Comparison of ENCODE assay signal across 14 mouse cellular contexts in genomic region chr7:142553417-142554335, GRCm38 (mm10). TPM values are rescaled to one million over a fixed set of nuclear protein-coding genes. Genes with fewer than 3 reads are reported as not detected.
DNase-seq lines count a peak whose midpoint lies in the region; ATAC-seq and TF ChIP-seq lines count a peak whose summit lies in the region.
"Had no signal": no experiment of that assay in that cellular context is flagged by ENCODE, and none has a peak within 500 bp of the region (broad histone marks: within the 10 kb centered on the region; RNA-seq: fewer than 3 reads in every experiment).

No protein-coding gene starts in this region.

- no peak overlapping the region for H3K4me2 ChIP-seq in heart, embryonic 11.5 days
- H3K4me2 ChIP-seq in lung, embryonic 14.5 days: 0 out of 2 replicates have a peak overlapping the region, but pooled peaks have one; percentile 26
- 0 out of 2 replicates have a peak overlapping the region, but pooled peaks have one; percentile 15 for H3K4me2 ChIP-seq in embryonic facial prominence, embryonic 14.5 days (ENCODE audit: low read depth, low read length)
- H3K4me2 ChIP-seq in liver, embryonic 16.5 days (ENCODE audit: low read depth, low read length): no peak overlapping the region

- peak overlapping the region; percentile 39; the same call in 1 of the 2 replicates for H3K9ac ChIP-seq in heart, embryonic 11.5 days (ENCODE audit: low read depth, low read length)
- H3K9ac ChIP-seq in lung, embryonic 14.5 days: peak overlapping the region; percentile 10; the same call in 1 of the 2 replicates
- H3K9ac ChIP-seq in embryonic facial prominence, embryonic 14.5 days (ENCODE audit: low read depth, low read length): peak overlapping the region; percentile 22; the same call in 1 of the 2 replicates
- no peak overlapping the region for H3K9ac ChIP-seq in liver, embryonic 16.5 days (ENCODE audit: low read depth, low read length)

- no peak for DNase-seq in heart, postnatal 25 days (ENCODE audit: low spot score)
- DNase-seq in lung, embryonic 14.5 days: peak; percentile 64
- DNase-seq in lung, postnatal 25 days (ENCODE audit: low spot score): no peak
- DNase-seq in embryonic facial prominence, embryonic 14.5 days (ENCODE audit: low spot score): peak; percentile 83
- no peak for DNase-seq in layer of hippocampus, postnatal 36 days
- DNase-seq in thymus, postnatal 0 days (ENCODE audit: low spot score): no peak
- DNase-seq: adrenal gland, postnatal 14 days; cerebellum, adult 9-11 months; kidney, adult 9 months had no signal

- H3K4me3 ChIP-seq in heart, embryonic 11.5 days (ENCODE audit: low read depth, low read length): no peak overlapping the region
- no peak overlapping the region for H3K4me3 ChIP-seq in lung, embryonic 14.5 days (ENCODE audit: low read depth, low read length)
- H3K4me3 ChIP-seq in embryonic facial prominence, embryonic 14.5 days (ENCODE audit: low read depth, low read length): no peak overlapping the region
- H3K4me3 ChIP-seq in liver, embryonic 16.5 days (ENCODE audit: low read depth, low read length): no peak overlapping the region

- no peaks in the 10 kb centered on the region for H3K36me3 ChIP-seq in heart, embryonic 11.5 days (ENCODE audit: control insufficient read depth, insufficient read depth, low read length)
- no peaks in the 10 kb centered on the region for H3K36me3 ChIP-seq in lung, embryonic 14.5 days (ENCODE audit: insufficient read depth)
- H3K36me3 ChIP-seq in embryonic facial prominence, embryonic 14.5 days (ENCODE audit: control insufficient read depth, insufficient read depth, low read length): no peaks in the 10 kb centered on the region
- no peaks in the 10 kb centered on the region for H3K36me3 ChIP-seq in liver, embryonic 16.5 days (ENCODE audit: control insufficient read depth, insufficient read depth)

- 0 out of 2 replicates have a peak, but pooled peaks have one; percentile 39 for ATAC-seq in heart, embryonic 11.5 days (replicated peaks; ENCODE audit: insufficient number of reproducible peaks, low FRiP score, low TSS enrichment)
- ATAC-seq in lung, embryonic 14.5 days (ENCODE audit: insufficient read depth): peak; percentile 33; the same call in 1 of the 2 replicates
- ATAC-seq in embryonic facial prominence, embryonic 14.5 days (ENCODE audit: low read depth): peak; percentile 60
- 0 out of 2 replicates have a peak, but pooled peaks have one; percentile 5 for ATAC-seq in liver, embryonic 16.5 days (ENCODE audit: low read depth)
- ATAC-seq: midbrain, embryonic 16.5 days; Patski had no signal

- H3K27ac ChIP-seq in heart, embryonic 11.5 days (ENCODE audit: low read depth, low read length): peak overlapping the region; percentile 93
- H3K27ac ChIP-seq in lung, embryonic 14.5 days (ENCODE audit: low read depth): peak overlapping the region; percentile 98
- H3K27ac ChIP-seq in embryonic facial prominence, embryonic 14.5 days (replicated peaks; ENCODE audit: low read depth, low read length): peak overlapping the region; percentile 92
- H3K27ac ChIP-seq in liver, embryonic 16.5 days (ENCODE audit: low read length): peak overlapping the region; percentile 51

- H3K9me3 ChIP-seq in heart, embryonic 11.5 days (replicated peaks; ENCODE audit: control insufficient read depth, low read length): no peaks in the 10 kb centered on the region
- H3K9me3 ChIP-seq in lung, embryonic 14.5 days (ENCODE audit: low read depth, low read length): no peaks in the 10 kb centered on the region
- H3K9me3 ChIP-seq in embryonic facial prominence, embryonic 14.5 days (ENCODE audit: control insufficient read depth, low read length): no peaks in the 10 kb centered on the region
- no peaks in the 10 kb centered on the region for H3K9me3 ChIP-seq in liver, embryonic 16.5 days (replicated peaks; ENCODE audit: control insufficient read depth, low read length)

- H3K27me3 ChIP-seq in heart, embryonic 11.5 days (ENCODE audit: control insufficient read depth, insufficient read depth, low read length): no peaks in the 10 kb centered on the region
- H3K27me3 ChIP-seq in lung, embryonic 14.5 days (ENCODE audit: insufficient read depth, low read length): no peaks in the 10 kb centered on the region
- no peaks in the 10 kb centered on the region for H3K27me3 ChIP-seq in embryonic facial prominence, embryonic 14.5 days (replicated peaks; ENCODE audit: control insufficient read depth, insufficient read depth, low read length)
- no peaks in the 10 kb centered on the region for H3K27me3 ChIP-seq in liver, embryonic 16.5 days (ENCODE audit: control insufficient read depth, insufficient read depth, low read depth, low read length)

- peaks cover 58% of the 10 kb centered on the region for H3K4me1 ChIP-seq in heart, embryonic 11.5 days (ENCODE audit: control insufficient read depth, insufficient read depth, low read length)
- peaks cover 35% of the 10 kb centered on the region for H3K4me1 ChIP-seq in lung, embryonic 14.5 days (ENCODE audit: insufficient read depth)
- peaks cover 35% of the 10 kb centered on the region for H3K4me1 ChIP-seq in embryonic facial prominence, embryonic 14.5 days (ENCODE audit: control insufficient read depth, insufficient read depth, low read length)
- peaks cover 9% of the 10 kb centered on the region for H3K4me1 ChIP-seq in liver, embryonic 16.5 days (ENCODE audit: control insufficient read depth, low read depth, low read length)

- intact Hi-C loops in heart, postnatal 25 days (cut with DNase I): no loop called here

- 12% methylated on average over 11 of the region's 11 CpGs for WGBS in heart, embryonic 11.5 days (ENCODE audit: insufficient replicate concordance)
- WGBS in lung, embryonic 14.5 days: 17% methylated on average over 11 of the region's 11 CpGs
- WGBS in embryonic facial prominence, embryonic 14.5 days: 20% methylated on average over 11 of the region's 11 CpGs
- WGBS in liver, embryonic 16.5 days (ENCODE audit: insufficient replicate concordance): 38% methylated on average over 11 of the region's 11 CpGs

- no peak for TF ChIP-seq CTCF in lung, embryonic 14.5 days (IDR thresholded peaks at IDR 0.05; ENCODE audit: low read depth)

RNA-seq across cellular contexts. Expression of gene Mrpl23, which starts 21.2 kb away (rescaled TPM):
- polyA plus RNA-seq in heart, embryonic 11.5 days (2014; fragmentation: Nextera tagmentation; extraction: Ambion mirVana): 15.4 and 19.3 TPM in 2 replicates
- total RNA-seq in heart, postnatal 25 days (2021): 10 to 100 TPM; 16.1 to 39.0 TPM
- polyA plus RNA-seq in lung, embryonic 14.5 days (2014; fragmentation: Nextera tagmentation; extraction: Ambion mirVana): 20.3 and 31.0 TPM in 2 replicates
- 30.3 and 33.1 TPM in 2 replicates for polyA plus RNA-seq in embryonic facial prominence, embryonic 14.5 days (2014; fragmentation: Nextera tagmentation; extraction: Ambion mirVana)
- polyA plus RNA-seq in liver, embryonic 16.5 days (2015; fragmentation: Nextera tagmentation; extraction: Ambion mirVana): 10.9 and 11.4 TPM in 2 replicates
- 10 to 100 TPM in 1 of 2 experiments, 1 to 10 TPM in 1; 4.8 to 13.8 TPM for total RNA-seq in layer of hippocampus, postnatal 36 days (2021)
- polyA plus RNA-seq in thymus, postnatal 0 days (2015; fragmentation: Nextera tagmentation; extraction: Ambion mirVana): 20.1 and 20.7 TPM in 2 replicates

RNA-seq across cellular contexts. Expression of gene Tnnt3, which starts 55.0 kb away (rescaled TPM):
- polyA plus RNA-seq in heart, embryonic 11.5 days (2014; fragmentation: Nextera tagmentation; extraction: Ambion mirVana): 16.0 and 16.3 TPM in 2 replicates
- 1 to 10 TPM in 1 of 2 experiments, not detected in 1; 2.0 TPM for total RNA-seq in heart, postnatal 25 days (2021)
- polyA plus RNA-seq in lung, embryonic 14.5 days (2014; fragmentation: Nextera tagmentation; extraction: Ambion mirVana): 1.5 and 2.5 TPM in 2 replicates
- 376 and 643 TPM in 2 replicates for polyA plus RNA-seq in embryonic facial prominence, embryonic 14.5 days (2014; fragmentation: Nextera tagmentation; extraction: Ambion mirVana)
- polyA plus RNA-seq in liver, embryonic 16.5 days (2015; fragmentation: Nextera tagmentation; extraction: Ambion mirVana): 13.0 and 31.5 TPM in 2 replicates
- not detected for total RNA-seq in layer of hippocampus, postnatal 36 days (2021)
- polyA plus RNA-seq in thymus, postnatal 0 days (2015; fragmentation: Nextera tagmentation; extraction: Ambion mirVana): 4.7 and 5.2 TPM in 2 replicates
- polyA plus RNA-seq: testis, adult 2 months had no signal

Comparison
In these comparisons a context has a peak if more than half of its experiments do, and no peak if none do; other contexts are left out.
1. DNase-seq: peak in lung, embryonic 14.5 days (single experiment) and embryonic facial prominence, embryonic 14.5 days (single experiment); none in heart, postnatal 25 days (single experiment), lung, postnatal 25 days (single experiment), layer of hippocampus, postnatal 36 days (0 of 2) and thymus, postnatal 0 days (single experiment).
2. ATAC-seq: peak in every context shown above with its lines; median percentile 60 in embryonic facial prominence, embryonic 14.5 days; 39 in heart, embryonic 11.5 days; 33 in lung, embryonic 14.5 days; 5 in liver, embryonic 16.5 days.
3. H3K4me2 ChIP-seq: peak in lung, embryonic 14.5 days (single experiment) and embryonic facial prominence, embryonic 14.5 days (single experiment); none in heart, embryonic 11.5 days (single experiment) and liver, embryonic 16.5 days (single experiment).
4. RNA of gene Tnnt3, which starts 55.0 kb away (polyA plus RNA-seq): 376 to 643 TPM in embryonic facial prominence, embryonic 14.5 days; 13.0 to 31.5 TPM in liver, embryonic 16.5 days, 16.0 to 16.3 TPM in heart, embryonic 11.5 days, 4.7 to 5.2 TPM in thymus, postnatal 0 days and 1.5 to 2.5 TPM in lung, embryonic 14.5 days; every median in the first group is over 10 times any median in the second.
5. Peak in every context shown above with its lines, with median percentiles within 50 percentile points of each other: H3K27ac ChIP-seq.